Mouse (Mus musculus): Measurements from ENCODE around the gene Tnn. TPM values are rescaled to one million over a fixed set of nuclear protein-coding genes. Genes with fewer than 3 reads are reported as not detected.

The Tnn gene
- polyA plus RNA-seq (2015; fragmentation: Nextera tagmentation; extraction: Ambion mirVana): not detected in 2 replicates

DNA sequence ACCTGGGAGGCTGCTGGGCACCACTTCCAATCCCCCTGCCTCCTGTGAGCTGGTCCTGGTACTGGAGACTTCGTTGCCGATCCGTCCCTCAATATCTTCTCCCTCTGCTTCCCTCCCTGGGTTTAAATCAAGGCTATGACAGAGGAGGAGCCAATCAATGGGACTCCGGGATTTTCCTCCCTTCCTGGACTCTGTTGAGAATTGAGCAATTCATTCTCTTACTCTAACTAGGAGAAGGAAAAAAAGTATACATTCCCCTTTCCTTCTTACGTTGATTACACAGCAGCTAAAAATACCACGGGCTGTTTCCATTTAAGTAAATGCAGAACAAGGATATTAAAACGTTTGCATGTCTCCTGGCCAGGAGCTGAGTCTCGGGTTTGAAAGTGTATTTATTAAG lies at the start of gene Tnn:
TSS of gene Tnn (minus strand) at position 101 of the 400 bp plus-strand sequence.
- Histone ChIP-seq H3K36me3 (replicated peaks; ENCODE audit: insufficient read depth, low read length) (no peaks in the 10 kb centered on the region), H3K27me3 (ENCODE audit: insufficient read depth, low read length) (no peaks in the 10 kb centered on the region), H3K4me1 (ENCODE audit: insufficient read depth) (no peaks in the 10 kb centered on the region), H3K9me3 (ENCODE audit: low read length) (no peaks in the 10 kb centered on the region), H3K27ac (ENCODE audit: low read depth) (no peak within 1 kb of the TSS), H3K9ac (replicated peaks) (no peak within 1 kb of the TSS), H3K4me3 (ENCODE audit: low read depth, low read length) (no peak within 1 kb of the TSS), H3K4me2 (ENCODE audit: low read depth, low read length) (no peak within 1 kb of the TSS)
- WGBS (ENCODE audit: insufficient replicate concordance): 58% methylated on average over 8 of the region's 8 CpGs
- DNase-seq: no peak
- no peak for TF ChIP-seq EP300 (IDR thresholded peaks at IDR 0.05; ENCODE audit: low read depth)
- no peak for ATAC-seq

DNA sequence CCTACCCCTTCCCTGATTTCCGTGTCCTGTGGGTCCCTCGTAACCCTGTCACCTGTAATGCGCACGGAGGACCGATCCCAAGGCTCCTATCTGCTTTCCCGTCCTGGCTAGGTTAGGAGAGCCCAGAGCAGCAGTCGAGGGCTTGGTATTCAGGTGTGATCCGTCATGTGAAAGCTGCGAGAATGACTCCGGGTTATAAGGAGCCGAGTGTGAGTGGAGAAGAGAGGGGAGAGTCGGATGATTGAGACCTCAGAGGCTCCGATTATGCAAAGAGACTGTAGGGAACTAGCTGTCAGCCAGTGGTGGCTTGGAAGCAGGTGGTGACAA lies 41.9 kb upstream of the Tnn start:
- DNase-seq (no peak), ATAC-seq (peak; percentile 34)
- Histone ChIP-seq H3K9me3 (ENCODE audit: low read length) (no peaks in the 10 kb centered on the region), H3K27me3 (ENCODE audit: insufficient read depth, low read length) (no peaks in the 10 kb centered on the region), H3K9ac (replicated peaks) (peak overlapping the region; percentile 92), H3K4me3 (ENCODE audit: low read depth, low read length) (peak overlapping the region; percentile 88), H3K27ac (ENCODE audit: low read depth) (peak overlapping the region; percentile 87), H3K4me1 (ENCODE audit: insufficient read depth) (peaks cover 8% of the 10 kb centered on the region), H3K36me3 (replicated peaks; ENCODE audit: insufficient read depth, low read length) (peaks cover 25% of the 10 kb centered on the region), H3K4me2 (ENCODE audit: low read depth, low read length) (peak overlapping the region; percentile 67)
- WGBS (ENCODE audit: insufficient replicate concordance): under 1% methylated on average over 13 of the region's 13 CpGs
- TF ChIP-seq CTCF (IDR thresholded peaks at IDR 0.05; ENCODE audit: low read depth): no peak
- no peak for TF ChIP-seq EP300 (IDR thresholded peaks at IDR 0.05; ENCODE audit: low read depth)

DNA sequence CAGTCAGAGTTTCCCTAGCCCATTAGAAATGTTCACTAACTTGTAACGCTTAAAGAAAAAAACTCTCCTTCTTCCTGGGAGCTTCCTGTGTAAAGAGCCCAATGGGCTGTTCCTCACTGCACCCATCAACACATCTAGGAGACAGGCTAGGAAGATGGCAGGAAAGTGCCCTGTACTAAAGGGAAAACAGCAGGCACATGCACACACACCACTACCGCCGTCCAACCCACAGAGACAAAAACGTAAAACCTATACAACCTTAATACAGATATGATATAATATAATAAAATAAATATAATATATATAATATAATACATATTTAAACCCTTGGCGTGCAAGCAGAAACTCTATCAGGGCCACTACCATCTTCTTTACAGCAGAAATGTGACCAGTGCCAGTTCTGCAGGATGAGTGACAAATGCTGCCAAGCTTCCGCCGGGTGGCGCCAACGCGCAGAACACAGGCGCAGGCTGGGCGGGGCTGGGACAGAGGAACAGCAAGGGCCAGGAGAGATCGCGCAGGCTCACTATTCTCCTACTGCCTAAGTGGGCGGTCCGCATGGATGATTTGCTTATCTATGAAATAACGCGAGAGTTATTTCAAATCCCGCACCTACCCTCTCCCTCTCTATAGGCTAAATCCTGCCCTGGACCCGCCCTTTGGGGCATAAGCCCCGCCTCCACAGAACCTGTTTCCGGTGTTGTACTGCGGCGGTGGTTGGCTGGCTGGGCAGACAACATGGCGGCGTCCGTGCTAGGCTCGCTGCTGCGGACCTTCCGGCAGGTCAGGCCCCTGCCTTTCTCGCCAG lies 41.4 kb upstream of the Tnn start, which contains the start of gene Mrps14:
TSS of gene Mrps14 (plus strand) at position 687 of the 808 bp plus-strand sequence.
- peak within 1 kb of the TSS; percentile 67 for H3K4me2 ChIP-seq (ENCODE audit: low read depth, low read length)
- peak within 1 kb of the TSS; percentile 87 for H3K27ac ChIP-seq (ENCODE audit: low read depth)
- H3K27me3 ChIP-seq (ENCODE audit: insufficient read depth, low read length): no peaks in the 10 kb centered on the region
- TF ChIP-seq EP300 (IDR thresholded peaks at IDR 0.05; ENCODE audit: low read depth) (peak; percentile 74; the same call in 1 of the 2 replicates), CTCF (IDR thresholded peaks at IDR 0.05; ENCODE audit: low read depth) (peak; percentile 96)
- peak within 1 kb of the TSS; percentile 92 for H3K9ac ChIP-seq (replicated peaks)
- ATAC-seq (peak; percentile 97), DNase-seq (peak; percentile 99)
- H3K9me3 ChIP-seq (ENCODE audit: low read length): no peaks in the 10 kb centered on the region
- WGBS (ENCODE audit: insufficient replicate concordance): 7% methylated on average over 31 of the region's 31 CpGs
- peaks cover 21% of the 10 kb centered on the region for H3K36me3 ChIP-seq (replicated peaks; ENCODE audit: insufficient read depth, low read length)
- peaks cover 8% of the 10 kb centered on the region for H3K4me1 ChIP-seq (ENCODE audit: insufficient read depth)
- peak within 1 kb of the TSS; percentile 88 for H3K4me3 ChIP-seq (ENCODE audit: low read depth, low read length)

DNA sequence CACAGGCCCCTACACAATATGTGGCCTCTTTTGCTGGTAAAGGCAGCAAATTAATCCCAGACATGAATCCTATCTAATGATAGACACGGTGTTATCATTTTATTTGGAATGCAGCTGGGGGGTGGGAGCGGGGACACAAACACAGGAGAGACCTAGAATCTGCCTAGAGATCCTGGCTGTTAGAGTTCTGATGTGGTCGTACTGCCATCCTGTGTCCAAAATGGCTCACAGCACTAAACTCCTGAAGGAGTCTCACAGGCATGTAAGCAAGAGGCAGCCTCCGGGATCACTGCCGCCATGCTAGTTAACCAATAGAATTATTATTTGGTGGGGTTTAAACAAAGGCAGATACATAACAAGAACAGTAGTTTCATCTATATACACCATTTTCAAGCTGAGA lies 31.1 kb upstream of the Tnn start:
- Histone ChIP-seq H3K4me2 (ENCODE audit: low read depth, low read length) (no peak overlapping the region), H3K4me1 (ENCODE audit: insufficient read depth) (no peaks in the 10 kb centered on the region), H3K9ac (replicated peaks) (no peak overlapping the region), H3K27me3 (ENCODE audit: insufficient read depth, low read length) (no peaks in the 10 kb centered on the region), H3K9me3 (ENCODE audit: low read length) (no peaks in the 10 kb centered on the region), H3K4me3 (ENCODE audit: low read depth, low read length) (no peak overlapping the region), H3K27ac (ENCODE audit: low read depth) (no peak overlapping the region), H3K36me3 (replicated peaks; ENCODE audit: insufficient read depth, low read length) (no peaks in the 10 kb centered on the region)
- no peak for ATAC-seq
- WGBS (ENCODE audit: insufficient replicate concordance): 32% methylated on average over 5 of the region's 5 CpGs
- peak; percentile 23 for DNase-seq
- TF ChIP-seq EP300 (IDR thresholded peaks at IDR 0.05; ENCODE audit: low read depth) (no peak), CTCF (IDR thresholded peaks at IDR 0.05; ENCODE audit: low read depth) (peak; percentile 57)

DNA sequence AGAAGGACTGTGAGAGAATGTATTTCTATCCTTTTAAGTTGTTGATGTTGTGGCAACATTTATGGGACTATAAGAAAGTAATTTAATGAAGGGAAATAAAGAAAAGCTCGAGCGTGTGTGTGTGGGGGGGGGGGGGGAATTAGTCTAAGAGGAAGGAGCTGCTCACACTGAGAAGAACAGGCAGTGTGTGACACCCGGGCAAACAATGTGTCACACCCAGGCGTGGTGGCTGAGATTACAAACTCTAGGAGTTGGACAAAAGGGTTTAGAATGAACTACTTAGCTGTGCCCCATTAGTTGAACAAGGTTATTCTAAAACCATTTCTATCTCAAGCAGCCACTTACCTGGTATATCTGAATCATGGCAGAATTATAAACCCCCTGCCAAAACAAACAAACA lies 27.8 kb upstream of the Tnn start:
- H3K4me3 ChIP-seq (ENCODE audit: low read depth, low read length): no peak overlapping the region
- H3K27ac ChIP-seq (ENCODE audit: low read depth): no peak overlapping the region
- no peak for TF ChIP-seq CTCF (IDR thresholded peaks at IDR 0.05; ENCODE audit: low read depth)
- TF ChIP-seq EP300 (IDR thresholded peaks at IDR 0.05; ENCODE audit: low read depth): no peak
- no peaks in the 10 kb centered on the region for H3K36me3 ChIP-seq (replicated peaks; ENCODE audit: insufficient read depth, low read length)
- WGBS (ENCODE audit: insufficient replicate concordance): 62% methylated on average over 4 of the region's 4 CpGs
- no peak for ATAC-seq
- DNase-seq: no peak
- H3K4me2 ChIP-seq (ENCODE audit: low read depth, low read length): no peak overlapping the region
- H3K4me1 ChIP-seq (ENCODE audit: insufficient read depth): no peaks in the 10 kb centered on the region
- H3K9ac ChIP-seq (replicated peaks): no peak overlapping the region
- H3K27me3 ChIP-seq (ENCODE audit: insufficient read depth, low read length): no peaks in the 10 kb centered on the region
- H3K9me3 ChIP-seq (ENCODE audit: low read length): no peaks in the 10 kb centered on the region

DNA sequence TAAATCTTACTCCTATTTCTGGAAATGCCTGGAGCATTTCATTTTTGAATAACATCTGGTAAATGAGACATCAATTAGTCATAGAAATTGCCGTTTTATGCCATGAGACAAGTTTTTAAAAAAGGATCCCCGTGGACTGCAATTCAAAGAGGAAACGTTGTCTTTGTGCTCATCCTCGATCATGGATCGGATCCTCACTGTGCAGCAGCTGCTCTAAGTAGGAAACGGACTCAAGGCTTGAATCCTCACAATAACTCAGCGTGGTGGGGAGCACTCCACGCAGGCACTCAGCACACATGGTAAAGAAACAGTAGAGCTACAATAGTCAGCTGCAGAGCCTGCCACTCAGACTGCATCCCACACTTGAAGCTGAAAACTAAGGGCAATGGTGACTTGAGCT lies 23.5 kb upstream of the Tnn start:
- no peak overlapping the region for H3K4me2 ChIP-seq (ENCODE audit: low read depth, low read length)
- no peak overlapping the region for H3K4me3 ChIP-seq (ENCODE audit: low read depth, low read length)
- 77% methylated on average over 8 of the region's 8 CpGs for WGBS (ENCODE audit: insufficient replicate concordance)
- H3K9ac ChIP-seq (replicated peaks): no peak overlapping the region
- H3K27me3 ChIP-seq (ENCODE audit: insufficient read depth, low read length): no peaks in the 10 kb centered on the region
- no peak for TF ChIP-seq EP300 (IDR thresholded peaks at IDR 0.05; ENCODE audit: low read depth)
- no peak for TF ChIP-seq CTCF (IDR thresholded peaks at IDR 0.05; ENCODE audit: low read depth)
- no peaks in the 10 kb centered on the region for H3K36me3 ChIP-seq (replicated peaks; ENCODE audit: insufficient read depth, low read length)
- ATAC-seq: no peak
- no peaks in the 10 kb centered on the region for H3K9me3 ChIP-seq (ENCODE audit: low read length)
- H3K4me1 ChIP-seq (ENCODE audit: insufficient read depth): no peaks in the 10 kb centered on the region
- no peak overlapping the region for H3K27ac ChIP-seq (ENCODE audit: low read depth)
- no peak for DNase-seq

All from liver, postnatal 0 days (tissue).